Mouse (Mus musculus) embryonic fibroblast, embryonic 13.5 days (primary cell): Measurements from ENCODE around the gene Mst1. TPM values are rescaled to one million over a fixed set of nuclear protein-coding genes. Genes with fewer than 3 reads are reported as not detected.

Source experiments
- H3K27ac ChIP-seq: 2 replicates; pipeline ENCODE4 v1.5.1; 2012; ENCODE audit warnings: low read length, control low read depth, inconsistent platforms; ENCODE audit not compliant: insufficient read depth
- H3K4me1 ChIP-seq: 2 replicates; pipeline ENCODE4 v1.6.1; 2011; ENCODE audit warnings: low read length; ENCODE audit not compliant: control insufficient read depth, insufficient read depth
- H3K4me3 ChIP-seq: 2 replicates; pipeline ENCODE4 v1.5.1; 2011; ENCODE audit warnings: mild to moderate bottlenecking, control low read depth, low read length; ENCODE audit not compliant: insufficient read depth
- CTCF ChIP-seq: IDR thresholded peaks from 2 replicates; pipeline ENCODE4 v1.5.1; 2011; ENCODE audit warnings: mild to moderate bottlenecking, control low read depth, low read length, moderate library complexity, borderline replicate concordance; ENCODE audit not compliant: insufficient read depth
- POLR2A ChIP-seq: IDR thresholded peaks from 2 replicates; pipeline ENCODE4 v1.6.1; 2011; ENCODE audit warnings: low read depth, mild to moderate bottlenecking, control low read depth, low read length, moderate library complexity
- polyA plus RNA-seq: library from polyadenylated mRNA; stranded (reverse); fragments of >200 nt; gene quantifications from 2 replicates; pipeline ENCODE4 v1.2.4, GENCODE M21; 2011; ENCODE audit warnings: low read depth; ENCODE audit not compliant: missing spikeins, insufficient read length

Mst1 gene
- polyA plus RNA-seq, 1 experiment, result not detected

DNA sequence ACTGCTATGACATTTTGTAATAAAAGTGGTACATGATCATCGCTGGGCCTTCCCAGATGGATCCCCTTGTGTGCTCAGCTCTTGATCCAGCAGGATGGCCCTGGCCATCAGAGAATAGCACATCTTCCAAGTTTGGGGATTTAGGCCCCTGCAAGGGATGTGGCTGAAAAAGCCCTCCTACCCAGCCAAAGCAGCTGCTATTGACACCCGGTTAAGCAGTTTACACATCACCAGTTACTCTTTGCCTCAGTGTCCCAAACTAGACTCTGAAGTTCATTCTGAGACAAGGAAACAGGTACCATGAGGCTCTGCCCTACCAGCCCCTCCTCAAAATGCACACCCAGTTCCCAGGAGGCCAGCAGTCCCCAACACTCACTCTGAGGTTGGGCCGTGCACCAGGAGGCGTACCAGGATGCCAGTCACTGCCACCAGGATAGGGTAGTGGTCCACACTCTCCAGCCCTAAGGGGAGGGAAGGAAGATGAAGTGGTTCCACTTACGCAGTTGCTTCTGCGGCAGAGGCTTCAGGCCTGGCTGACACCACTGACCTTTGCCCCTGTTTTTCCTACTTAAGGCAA lies 24.5 kb upstream of the Mst1 start:
- Histone ChIP-seq H3K4me1 (no peaks in the 10 kb centered on the region), H3K4me3 (no peak overlapping the region), H3K27ac (no peak overlapping the region)
- TF ChIP-seq POLR2A, result 0 out of 2 replicates have a peak, but pooled peaks have one; percentile 11
- no peak for TF ChIP-seq CTCF

DNA sequence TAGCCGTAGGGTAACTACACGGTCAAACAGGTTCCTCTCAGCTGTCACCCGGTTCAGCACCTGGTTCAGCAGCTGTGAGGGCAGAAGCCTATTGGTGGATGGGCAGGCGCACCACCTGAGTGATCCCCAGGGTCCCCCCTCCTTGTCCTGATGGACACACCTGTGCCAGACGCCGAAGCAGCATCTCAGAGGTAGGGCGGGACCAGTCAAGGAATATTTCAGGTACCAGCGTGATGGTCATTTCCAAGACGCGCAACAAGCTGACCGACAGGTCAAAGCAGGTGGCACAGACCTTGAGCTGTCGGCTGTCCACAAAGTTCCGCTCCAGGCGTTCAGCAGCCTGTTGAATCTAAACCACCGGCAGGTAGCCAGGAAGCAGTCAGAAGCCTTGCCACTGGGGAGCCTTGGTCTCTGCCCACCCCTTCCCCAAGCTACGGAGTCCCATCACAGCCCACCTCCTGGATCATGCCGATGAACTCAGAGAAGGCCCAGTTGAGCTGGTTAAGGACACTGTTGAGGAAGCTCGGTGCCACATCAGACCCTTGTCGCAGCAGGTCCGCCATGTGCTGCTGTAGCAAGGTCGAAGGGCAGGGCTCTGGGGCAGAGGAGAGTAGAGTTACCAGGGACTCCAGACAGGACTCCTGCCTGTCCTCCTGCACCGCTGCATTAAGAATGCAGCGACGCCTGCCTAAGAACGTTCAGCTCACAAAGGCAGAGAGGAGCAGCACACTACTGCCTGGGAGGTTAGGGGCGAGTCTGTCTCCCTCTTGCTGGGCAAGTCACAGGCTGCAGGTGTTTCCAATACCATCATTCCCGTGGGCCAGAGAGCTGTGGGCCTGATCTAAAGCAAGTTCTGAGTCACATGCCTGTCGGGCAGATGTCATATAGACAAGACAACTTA lies 23.6 kb upstream of the Mst1 start:
- no peak overlapping the region for H3K27ac ChIP-seq
- TF ChIP-seq POLR2A, result no peak
- TF ChIP-seq CTCF, result no peak
- no peak overlapping the region for H3K4me3 ChIP-seq
- no peaks in the 10 kb centered on the region for H3K4me1 ChIP-seq

GRCm38 (mm10) chr9:108057262-108057562 lies 23.0 kb upstream of the Mst1 start:
- Histone ChIP-seq H3K4me1 (no peaks in the 10 kb centered on the region), H3K27ac (no peak overlapping the region), H3K4me3 (no peak overlapping the region)
- TF ChIP-seq CTCF (no peak), POLR2A (no peak)

DNA sequence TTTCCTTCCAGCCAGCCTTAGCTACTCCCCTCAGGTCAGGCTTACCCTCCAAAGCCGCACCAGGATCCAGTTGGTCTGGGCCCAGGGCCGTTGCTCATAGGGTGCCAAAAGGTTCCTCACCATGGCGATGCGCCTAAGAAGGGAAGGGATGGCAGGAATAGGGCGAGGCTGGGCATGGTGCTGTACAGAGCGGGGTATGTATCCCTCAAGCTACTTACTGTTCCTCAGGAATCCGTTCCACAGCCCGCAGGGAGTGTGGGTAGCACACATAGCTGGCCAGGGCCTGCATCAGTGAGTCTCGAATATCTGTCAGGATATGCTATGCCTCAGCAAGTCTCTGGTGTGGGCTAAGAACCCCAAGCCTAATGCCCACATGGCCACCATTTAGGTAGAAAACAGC lies 21.9 kb upstream of the Mst1 start:
- Histone ChIP-seq H3K4me1 (no peaks in the 10 kb centered on the region), H3K4me3 (no peak overlapping the region), H3K27ac (no peak overlapping the region)
- TF ChIP-seq POLR2A (no peak), CTCF (no peak)

- Histone ChIP-seq H3K4me3 (no peak overlapping the region), H3K27ac (no peak overlapping the region), H3K4me1 (no peaks in the 10 kb centered on the region)
- TF ChIP-seq POLR2A, result no peak
- TF ChIP-seq CTCF, result no peak
These were observed 18.1 kb upstream of the Mst1 start for GRCm38 (mm10) chr9:108062142-108062541.

- Histone ChIP-seq H3K4me3 (no peak overlapping the region), H3K27ac (no peak overlapping the region), H3K4me1 (no peaks in the 10 kb centered on the region)
- no peak for TF ChIP-seq POLR2A
- TF ChIP-seq CTCF, result no peak
These were observed 16.9 kb upstream of the Mst1 start for GRCm38 (mm10) chr9:108063361-108063760.

DNA sequence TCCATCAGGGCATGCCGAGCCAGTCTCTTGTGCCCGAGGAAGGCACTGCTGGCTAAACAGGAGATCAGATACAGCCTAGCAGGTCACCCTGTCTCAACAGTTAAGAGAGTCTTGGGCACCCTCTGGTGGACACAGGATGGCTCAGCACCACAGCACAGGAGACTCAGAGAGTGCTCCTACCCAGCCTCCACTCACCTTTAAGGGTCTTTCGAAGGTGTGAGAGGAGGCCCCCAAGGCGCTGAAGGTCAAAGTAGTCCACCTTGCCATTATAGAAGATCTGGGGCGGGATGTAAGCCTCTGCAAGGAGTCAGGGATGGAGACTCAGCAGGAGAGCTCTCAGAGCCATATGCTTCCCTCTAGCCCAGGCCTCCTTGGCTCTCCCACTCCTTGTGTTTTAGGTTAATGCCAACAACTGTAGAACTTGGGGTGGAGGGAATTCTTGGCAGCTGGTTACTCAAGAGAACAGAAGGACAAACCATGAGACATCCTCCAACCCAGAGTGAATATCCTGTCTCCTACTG lies 14.7 kb upstream of the Mst1 start:
- Histone ChIP-seq H3K27ac (no peak overlapping the region), H3K4me1 (no peaks in the 10 kb centered on the region), H3K4me3 (no peak overlapping the region)
- TF ChIP-seq CTCF, result peak; percentile 75; the same call in 1 of the 2 replicates
- no peak for TF ChIP-seq POLR2A

DNA sequence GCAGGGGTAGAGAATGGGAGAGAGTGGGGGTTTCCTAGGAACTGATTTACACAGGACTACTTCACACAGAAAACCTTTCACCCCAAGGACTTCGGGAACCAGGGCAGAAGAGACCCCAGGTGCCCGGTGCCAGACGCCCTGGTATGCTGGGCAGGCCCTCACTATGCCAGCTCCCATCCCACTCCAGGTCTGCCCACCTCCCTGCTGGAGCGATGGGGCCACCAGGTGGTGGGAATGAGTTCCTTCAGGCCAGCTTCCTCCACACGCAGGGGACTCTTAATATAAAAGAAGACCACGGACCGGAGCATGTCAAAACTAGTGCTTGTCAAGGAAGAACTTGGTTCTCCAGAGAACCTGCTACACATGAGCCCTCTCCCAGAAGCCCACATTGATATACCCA lies 13.0 kb upstream of the Mst1 start:
- Histone ChIP-seq H3K27ac (no peak overlapping the region), H3K4me3 (no peak overlapping the region), H3K4me1 (no peaks in the 10 kb centered on the region)
- TF ChIP-seq CTCF, result no peak
- TF ChIP-seq POLR2A, result no peak

- Histone ChIP-seq H3K27ac (no peak overlapping the region), H3K4me1 (no peaks in the 10 kb centered on the region), H3K4me3 (no peak overlapping the region)
- TF ChIP-seq CTCF, result peak; percentile 44; the same call in 1 of the 2 replicates
- no peak for TF ChIP-seq POLR2A
These were observed 12.3 kb upstream of the Mst1 start for GRCm38 (mm10) chr9:108067900-108068299.

- no peak overlapping the region for H3K4me3 ChIP-seq
- TF ChIP-seq POLR2A (no peak), CTCF (no peak)
- no peak overlapping the region for H3K27ac ChIP-seq
- no peaks in the 10 kb centered on the region for H3K4me1 ChIP-seq
These were observed 11.2 kb upstream of the Mst1 start for GRCm38 (mm10) chr9:108069007-108069406.
